Mouse (Mus musculus): Measurements from ENCODE around the gene Tcirg1.

Gene Tcirg1

DNA sequence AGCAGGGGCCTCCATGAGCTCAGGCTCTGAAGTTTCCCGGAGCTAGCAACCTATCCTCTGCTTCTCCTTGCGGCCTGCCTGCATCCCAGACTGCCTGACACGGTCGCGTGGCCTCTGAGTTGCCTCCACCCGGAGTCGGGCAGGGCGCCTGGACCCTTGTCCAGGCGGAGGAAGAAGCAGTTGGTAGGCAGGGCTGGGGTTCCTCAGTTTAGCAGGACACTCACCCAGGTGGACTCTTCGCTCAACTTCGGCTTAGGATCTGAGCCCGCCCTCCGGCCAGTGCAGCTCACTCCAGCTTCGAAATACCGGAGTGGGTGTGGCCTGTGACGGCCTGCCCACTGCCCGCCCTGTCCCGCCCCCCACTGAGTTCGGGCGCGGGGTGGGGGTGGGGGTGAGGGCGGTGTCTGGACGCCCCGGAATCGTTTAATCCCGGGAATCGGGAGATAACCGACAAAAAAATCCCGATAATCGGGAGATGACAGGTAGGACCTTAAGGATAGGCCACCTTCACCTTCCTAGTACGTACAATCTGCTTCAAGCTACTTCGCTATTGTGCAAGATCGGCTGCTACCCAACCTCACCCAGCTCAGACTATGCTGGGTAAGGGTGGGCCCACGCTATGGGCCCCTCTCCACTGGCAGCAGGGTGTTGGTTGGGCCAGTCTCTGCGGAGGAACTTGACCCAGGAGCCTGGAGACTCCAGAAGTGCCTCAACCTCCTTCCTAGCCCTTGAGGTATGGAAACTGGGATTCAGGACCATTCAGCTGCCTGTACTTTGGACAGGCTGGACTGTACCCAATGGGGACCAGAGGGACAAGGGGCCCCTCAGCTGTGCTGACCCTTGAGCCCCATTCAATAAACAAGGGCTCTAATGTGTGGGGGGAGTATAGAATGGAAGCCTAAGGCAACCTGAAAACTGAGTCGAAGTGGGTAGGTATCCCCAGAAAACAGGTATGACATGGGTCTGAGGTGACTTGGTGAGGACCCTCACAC is at the start of gene Tcirg1:
TSS of gene Tcirg1 (minus strand) at position 339 of the 992 bp plus-strand sequence.
- DNase-seq (ENCODE audit: low spot score in 2 of 2): peak; percentile 44 to 56

DNA sequence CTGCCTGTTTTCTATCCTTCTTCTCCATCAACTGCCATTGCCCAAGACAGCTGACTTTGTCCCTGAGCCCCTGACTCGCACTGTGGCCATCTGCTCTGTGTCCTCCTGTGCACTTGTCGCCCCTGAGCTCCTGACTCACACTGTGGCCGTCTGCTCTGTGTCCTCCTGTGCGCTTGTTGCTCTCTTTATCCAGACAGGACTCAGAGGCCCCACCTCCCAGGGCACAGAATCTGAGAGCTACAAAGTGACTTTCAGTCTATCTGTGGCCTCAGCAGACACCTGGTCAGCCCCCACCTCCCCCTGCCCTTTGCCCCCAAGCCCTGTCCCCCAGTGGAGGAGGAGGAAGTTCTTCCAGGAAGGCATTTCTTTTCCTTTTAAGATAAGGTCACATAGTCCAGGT is 48.9 kb upstream of the Tcirg1 start:
- no peak for DNase-seq (ENCODE audit: low spot score in 2 of 2)

DNA sequence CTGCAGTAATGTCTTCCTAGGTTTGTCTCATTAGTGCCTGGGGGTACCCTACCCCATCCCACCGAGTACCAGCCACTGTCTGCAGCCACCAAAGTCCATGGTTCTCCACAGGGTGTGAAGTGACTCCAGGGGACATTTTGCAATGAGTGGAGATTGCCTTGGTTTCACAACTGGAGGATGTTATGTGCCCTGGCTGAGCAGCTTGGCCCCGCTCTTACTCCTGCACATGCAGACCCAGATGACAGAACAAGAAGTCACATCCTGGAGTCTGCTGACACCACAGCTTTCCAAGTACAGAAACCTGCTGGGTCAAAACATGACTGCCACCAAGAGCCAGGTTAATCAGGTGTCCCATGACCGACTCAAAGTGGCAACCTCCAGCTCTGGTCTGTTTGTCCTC is 48.1 kb upstream of the Tcirg1 start:
- DNase-seq (ENCODE audit: low spot score in 2 of 2): no peak

DNA sequence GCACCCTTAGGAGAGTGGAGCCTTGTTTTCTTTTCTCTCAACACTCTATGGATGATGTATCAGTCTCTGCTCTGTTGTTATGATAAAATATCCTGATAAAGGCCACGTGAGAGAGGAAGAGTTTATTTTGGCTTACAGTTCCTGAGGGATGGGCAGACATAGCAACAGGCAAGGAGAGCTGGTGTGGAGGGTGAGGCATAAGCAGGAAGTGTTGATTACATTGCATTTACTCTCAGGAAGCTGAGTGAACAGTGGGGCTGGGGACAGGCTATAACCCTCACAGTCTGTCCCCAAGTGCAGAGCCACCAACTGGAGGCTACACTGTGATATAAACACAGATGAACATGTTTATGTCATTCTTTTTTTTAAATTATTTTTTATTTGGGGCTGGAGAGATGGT is 45.2 kb upstream of the Tcirg1 start:
- DNase-seq (ENCODE audit: low spot score in 2 of 2): no peak

DNA sequence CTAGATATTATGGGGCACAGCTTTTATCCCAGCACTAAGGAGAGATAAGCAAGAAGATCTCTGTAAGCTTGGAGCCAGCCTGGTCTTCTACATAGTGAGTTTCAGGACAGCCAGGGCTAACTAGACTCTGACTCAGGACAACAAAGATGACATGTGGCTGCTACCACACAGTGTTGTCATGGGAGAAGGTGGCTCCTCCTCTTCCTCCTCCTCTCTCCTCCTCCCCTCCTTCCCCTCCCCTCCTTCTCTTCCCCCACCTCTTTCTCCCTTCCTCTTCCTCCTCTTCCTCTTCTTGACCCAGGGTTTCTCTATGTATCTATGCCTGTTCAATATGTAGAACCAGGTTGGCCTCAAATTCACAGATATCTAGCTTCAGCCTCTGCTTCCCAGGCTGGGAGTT is 44.5 kb upstream of the Tcirg1 start:
- no peak for DNase-seq (ENCODE audit: low spot score in 2 of 2)

DNA sequence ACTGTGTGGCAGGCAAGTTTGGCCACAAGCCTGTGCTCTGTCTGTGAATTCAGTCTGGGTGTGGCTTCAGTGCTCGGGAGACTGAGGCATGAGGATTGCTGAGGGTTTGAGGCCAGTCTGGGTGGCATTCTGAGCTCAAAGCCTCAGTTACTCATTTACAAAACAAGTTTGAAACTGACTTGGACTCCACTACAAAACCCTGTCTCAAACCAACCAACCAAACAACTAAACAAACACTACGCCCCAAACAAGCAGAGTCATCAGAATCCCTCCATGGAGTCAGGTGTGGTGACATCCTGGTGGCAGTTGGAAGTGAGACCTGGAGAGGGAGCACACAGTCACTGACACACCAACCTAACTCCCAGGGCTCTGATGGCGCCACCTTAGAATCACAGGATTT is 43.4 kb upstream of the Tcirg1 start:
- no peak for DNase-seq (ENCODE audit: low spot score in 2 of 2)

DNA sequence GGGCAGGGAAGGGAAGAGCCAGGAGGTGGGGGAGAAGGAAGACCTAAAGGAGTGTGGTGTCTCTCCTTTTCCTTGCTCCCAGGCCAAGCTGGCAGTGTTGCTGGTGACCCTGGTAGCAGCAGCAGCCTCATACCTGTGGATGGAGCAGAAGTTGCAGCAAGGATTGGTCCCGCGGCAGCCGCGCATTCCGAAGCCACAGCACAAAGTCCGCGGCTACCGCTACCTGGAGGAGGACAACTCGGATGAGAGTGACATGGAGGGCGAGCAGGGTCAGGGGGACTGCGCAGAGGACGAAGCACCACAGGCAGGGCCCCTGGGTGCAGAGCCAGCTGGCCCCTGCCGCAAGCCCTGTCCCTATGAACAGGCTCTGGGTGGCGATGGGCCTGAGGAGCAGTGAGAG is 41.6 kb upstream of the Tcirg1 start:
- DNase-seq (ENCODE audit: low spot score in 2 of 2): no peak

DNA sequence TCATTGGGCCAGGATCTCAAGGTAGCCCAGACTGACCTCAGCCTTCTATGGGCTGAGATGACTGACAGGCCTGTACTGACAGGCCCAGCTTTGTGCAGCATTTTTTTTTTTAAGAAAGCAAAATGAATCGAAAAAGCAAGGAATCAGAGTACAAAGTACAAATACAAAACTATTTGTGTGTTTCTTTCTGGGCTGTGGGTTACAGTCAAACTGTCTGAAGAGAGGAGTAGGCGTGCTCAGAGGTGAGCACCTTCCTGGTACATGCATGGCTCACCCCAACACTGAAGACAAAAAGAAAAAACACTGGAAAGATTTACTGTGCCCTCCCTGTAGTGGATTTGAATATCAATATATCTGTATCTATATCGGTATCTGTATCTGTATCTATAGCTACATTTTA is 40.9 kb upstream of the Tcirg1 start:
- no peak for DNase-seq (ENCODE audit: low spot score in 2 of 2)

DNA sequence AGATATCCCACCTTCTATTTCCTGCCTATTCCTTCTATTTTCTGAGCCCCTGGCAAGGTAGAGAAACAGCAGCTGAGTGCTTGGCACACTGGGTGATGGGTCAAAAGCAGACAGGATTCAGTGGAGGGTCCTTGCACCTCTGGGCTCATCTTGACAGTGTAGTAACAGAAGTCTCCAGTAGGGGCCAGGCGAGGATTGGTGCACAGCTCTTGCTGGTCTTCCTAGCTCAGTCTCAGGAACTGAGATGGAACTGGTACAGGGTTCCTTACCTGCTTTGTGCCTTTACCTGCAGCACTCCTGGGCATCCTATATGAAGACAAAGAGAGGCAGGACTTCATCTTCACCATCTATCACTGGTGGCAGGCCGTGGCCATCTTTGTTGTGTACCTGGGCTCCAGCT is 39.8 kb upstream of the Tcirg1 start:
- DNase-seq (ENCODE audit: low spot score in 2 of 2): peak; percentile 53 to 83

DNA sequence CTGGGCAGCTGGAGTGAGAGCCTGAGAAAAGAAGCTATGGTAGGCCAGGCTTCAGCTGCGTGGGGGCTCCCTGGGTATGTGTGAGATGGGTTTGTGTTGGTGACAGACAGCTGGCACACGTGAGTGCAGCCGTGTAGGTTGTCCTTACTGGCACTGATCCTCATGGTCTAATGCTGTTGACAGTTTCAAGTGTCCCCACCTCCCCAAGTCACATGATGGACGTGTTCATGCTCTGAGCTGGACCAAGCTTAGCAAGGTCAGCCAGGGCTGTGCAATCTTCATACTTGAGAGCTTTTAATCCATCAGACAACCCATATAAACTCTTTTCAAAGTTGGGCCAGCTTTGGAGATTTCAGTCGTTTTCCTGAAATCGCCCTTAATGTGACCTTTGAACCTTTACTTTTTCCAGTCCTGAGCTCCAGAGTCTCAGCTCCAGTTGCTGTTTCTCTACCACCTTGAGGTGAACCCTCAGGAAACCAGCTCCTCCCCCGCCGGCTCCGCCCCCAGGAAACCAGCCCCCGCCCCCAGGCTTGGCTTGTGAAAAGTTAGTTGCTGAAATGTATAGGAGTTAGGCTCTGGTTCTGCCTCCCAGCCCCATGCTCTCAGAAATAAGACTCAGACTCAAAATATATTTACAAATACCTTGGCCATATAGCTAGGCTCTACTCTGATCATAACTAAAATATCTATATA is 39.1 kb upstream of the Tcirg1 start:
- DNase-seq (ENCODE audit: low spot score in 2 of 2): peak; percentile 64 to 69

DNA sequence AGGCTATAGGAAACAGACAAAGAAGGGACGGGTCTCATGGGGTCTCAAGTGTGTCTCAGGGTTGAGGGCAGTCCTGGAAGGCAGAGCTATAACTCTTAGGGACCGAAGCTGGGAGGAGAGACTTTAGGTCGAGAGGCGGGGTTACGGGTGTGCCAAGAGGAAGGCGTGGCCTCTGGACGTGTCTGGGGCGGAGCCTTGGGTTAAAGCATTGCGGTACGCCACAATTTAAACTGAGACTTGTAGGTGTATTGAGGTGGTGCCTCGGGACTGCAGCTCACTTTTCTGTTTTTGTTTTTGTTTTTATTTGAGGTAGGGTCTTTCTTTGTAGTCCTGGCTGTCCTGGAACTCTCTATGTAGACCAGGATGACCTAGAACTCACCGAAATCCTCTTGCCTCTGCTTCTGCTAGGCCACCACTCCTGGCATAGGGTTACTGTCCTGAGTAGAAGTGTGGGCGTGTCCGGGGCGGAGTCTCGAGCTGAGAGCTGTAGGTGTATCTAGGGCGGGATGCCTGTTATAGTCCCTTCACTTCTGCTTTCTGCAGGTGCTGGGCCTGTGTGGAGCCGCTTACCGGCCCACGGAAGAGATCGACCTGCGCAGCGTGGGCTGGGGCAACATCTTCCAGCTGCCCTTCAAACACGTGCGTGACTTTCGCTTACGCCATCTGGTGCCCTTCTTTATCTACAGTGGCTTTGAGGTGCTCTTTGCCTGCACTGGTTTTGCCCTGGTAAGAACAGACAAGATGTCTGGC is 36.2 kb upstream of the Tcirg1 start:
- DNase-seq (ENCODE audit: low spot score in 2 of 2): peak in 1 of 2 experiments; percentile 43

DNA sequence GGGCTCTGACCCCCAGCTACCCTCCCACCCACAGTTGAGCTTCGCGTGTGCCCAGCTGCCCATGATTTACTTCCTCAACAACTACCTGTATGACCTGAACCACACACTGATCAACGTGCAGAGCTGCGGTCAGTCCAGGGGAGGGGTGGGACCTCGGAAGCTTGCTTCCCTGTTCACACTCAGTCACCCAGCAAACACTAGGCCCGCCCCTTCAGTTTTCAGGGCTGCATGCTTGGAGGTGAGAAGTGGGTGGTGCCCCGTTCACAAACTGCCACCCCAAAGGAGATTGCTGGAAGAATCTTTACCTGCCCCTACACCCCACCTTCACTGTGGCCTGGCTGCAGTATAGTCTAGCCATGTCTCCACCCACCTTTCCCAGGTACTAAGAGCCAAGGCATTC is 35.4 kb upstream of the Tcirg1 start:
- DNase-seq (ENCODE audit: low spot score in 2 of 2): no peak

DNA sequence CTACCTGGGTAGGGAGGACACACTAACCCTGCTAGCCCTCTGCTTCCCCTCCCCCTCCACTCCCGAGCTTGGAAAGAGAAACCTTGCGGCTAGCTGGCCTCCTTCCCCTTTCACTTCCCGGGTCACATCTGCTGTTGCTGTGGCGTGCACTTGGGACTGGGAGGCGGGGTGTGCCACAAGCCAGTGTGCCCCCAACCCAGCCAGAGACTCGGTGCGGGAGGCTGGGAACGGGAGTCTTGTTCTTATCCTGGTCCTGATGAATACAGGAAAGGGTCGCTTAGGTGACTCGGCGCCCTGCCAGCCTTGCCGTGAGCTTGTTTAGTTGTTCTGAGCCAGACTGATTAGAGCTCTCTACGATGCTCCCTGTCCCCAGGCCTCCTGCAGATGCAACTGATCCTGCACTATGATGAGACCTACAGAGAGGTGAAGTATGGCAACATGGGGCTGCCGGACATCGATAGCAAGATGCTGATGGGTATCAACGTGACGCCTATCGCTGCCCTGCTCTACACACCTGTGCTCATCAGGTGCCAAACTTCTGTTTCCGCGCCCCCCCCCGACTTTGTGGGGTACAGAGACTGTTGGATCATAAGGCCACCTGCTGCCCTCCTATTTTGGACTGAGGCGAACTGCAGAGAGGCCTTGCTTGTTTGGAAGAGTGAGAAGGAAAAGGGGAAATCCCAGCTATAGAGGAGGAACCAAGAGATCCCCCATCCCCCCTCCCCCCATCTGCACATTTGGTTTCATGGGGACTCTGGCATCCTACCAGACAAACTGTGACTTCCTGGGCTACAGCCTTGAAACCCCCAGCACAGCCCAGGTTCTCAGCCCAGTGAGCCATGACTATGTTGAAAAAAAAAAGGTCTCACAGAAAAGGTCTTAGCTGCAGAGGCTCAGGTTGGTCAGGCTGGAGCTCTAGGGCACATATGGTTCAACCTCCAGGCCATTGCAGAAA is 29.2 kb upstream of the Tcirg1 start:
- DNase-seq (ENCODE audit: low spot score in 2 of 2): peak in 1 of 2 experiments; percentile 39

DNA sequence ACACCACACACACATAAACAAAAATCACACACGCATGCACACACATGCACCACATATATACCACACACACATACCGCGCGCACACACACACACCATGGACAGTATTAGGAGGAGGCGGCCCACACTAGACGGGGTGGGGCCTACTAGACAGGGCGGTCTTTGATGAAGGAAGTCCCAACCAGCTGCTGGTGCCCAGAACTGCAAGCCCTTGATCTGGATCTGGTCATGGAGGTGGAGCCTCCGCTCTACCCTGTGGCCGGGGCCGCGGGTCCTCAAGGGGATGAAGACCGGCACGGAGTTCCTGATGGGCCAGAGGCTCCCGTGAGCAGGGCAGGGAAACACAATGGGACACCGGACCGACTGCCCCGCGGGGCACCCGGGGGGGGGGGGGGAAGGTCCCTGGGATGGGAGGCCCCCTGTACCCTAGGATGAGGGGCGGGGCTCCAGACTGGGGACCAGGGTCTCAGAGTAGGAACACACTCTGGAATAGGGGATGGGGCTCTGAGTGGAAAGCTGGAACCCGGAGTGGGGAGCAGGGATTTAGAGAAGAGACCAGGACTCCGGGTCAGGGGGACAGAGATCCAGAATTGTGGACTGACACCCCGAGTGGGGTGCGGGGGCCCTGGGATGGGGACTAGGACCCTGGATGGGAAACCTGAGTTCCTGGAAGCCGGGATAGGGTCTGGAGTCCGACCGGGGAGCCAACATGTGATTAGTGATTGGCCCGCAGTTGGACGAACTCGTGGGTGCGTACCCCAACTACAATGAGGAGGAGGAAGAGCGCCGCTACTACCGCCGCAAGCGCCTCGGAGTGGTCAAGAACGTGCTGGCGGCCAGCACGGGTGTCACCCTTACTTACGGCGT is 28.3 kb upstream of the Tcirg1 start, which contains the start of gene Unc93b1:
TSS of gene Unc93b1 (plus strand) at position 155 of the 864 bp plus-strand sequence.
- no peak for DNase-seq (ENCODE audit: low spot score in 2 of 2)

DNA sequence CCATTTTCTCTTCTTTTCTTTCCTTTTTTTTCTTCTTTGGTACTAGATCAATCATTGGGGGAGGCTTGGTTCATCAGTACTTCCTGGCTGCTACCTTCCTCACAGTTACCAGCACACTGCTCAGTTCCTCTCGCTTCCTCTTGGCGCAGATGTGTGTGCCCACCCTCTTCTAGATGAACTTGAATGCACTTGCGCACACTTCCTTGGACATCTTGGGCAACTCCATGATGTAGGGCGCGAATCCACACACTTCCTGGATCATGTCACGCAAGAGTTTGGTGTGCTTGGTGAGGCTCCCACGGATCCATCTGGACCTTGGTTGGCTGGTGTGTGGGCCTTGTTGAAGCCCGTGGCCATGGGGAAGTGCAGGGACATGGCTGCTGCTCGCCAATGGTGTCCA is 24.8 kb upstream of the Tcirg1 start:
- no peak for DNase-seq (ENCODE audit: low spot score in 2 of 2)

DNA sequence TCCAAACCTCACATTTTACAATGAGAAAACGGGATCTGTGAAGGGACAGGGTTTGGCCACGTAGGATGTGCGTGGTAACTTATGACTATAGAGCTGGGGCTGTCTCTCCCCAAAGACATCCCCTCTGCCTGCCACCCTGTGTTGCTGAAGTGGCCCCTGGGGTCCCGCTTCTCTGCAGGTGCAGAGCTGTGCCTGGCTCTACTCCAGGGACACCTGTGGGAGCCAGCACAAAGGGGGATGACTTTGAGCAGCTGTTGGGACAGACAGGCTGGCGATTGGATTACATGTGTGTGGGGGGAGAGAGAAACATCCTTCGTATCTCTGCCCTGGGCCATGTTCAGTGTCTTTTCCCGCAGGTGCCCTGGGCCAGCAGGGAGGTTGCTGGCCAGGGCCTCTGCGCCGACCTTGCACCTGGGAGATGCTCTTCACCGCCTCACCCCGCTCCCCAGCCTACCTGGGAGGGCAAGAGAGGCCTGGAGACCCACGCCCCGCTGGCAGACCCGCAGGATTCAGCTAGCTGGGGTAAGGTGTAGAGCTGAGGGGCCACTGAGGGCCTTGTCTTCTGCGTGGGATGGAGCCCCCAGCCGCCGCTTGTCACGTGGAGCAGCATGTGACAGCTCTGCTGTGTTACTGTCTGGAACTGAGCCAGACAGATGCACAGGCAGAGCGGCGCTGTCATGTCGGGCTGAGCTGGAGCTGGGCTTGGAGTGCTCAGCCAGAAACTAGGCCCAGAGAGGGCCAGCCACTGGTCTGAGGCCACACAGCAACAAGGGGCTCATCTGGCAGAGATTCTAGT is 23.5 kb upstream of the Tcirg1 start:
- peak; percentile 51 to 57 for DNase-seq (ENCODE audit: low spot score in 2 of 2)

DNA sequence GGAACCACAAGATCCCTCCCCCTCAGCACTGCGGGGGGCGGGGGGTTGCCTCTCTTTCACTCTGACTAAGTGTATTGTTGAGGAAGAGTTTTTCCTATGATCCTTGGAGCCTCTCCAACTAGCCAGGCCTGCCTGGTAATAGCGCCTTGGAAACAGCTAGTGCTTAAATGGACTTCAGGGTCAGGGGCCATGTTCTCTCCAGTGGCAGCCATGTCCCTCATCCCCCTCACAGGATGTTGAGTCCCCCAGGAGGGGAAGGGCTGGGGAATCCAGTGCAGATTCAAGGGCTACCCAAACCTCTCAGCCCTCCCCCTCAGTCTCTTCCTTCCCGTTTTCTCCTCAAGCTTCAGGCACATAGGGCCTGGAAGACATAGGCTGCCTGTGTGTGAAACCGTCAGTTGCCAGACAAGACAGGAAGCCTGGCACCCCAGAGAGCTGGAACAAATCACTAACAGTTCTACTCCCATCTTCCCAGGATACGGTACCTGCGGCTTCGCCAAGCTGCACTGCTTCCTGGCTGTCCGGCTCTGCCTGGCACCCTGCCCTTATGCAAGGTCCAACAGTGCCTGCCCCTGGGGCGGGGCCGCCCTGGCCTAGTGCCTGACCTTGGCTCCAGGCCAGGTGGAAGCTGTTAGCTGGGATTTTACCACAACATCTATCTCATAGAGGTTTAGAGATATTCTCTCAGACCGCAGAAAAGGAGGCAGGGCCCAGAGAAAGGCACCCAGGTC is 22.4 kb upstream of the Tcirg1 start, which contains the start of gene Aldh3b1:
TSS of gene Aldh3b1 (minus strand) at position 598 of the 731 bp plus-strand sequence.
- no peak for DNase-seq (ENCODE audit: low spot score in 2 of 2)

DNA sequence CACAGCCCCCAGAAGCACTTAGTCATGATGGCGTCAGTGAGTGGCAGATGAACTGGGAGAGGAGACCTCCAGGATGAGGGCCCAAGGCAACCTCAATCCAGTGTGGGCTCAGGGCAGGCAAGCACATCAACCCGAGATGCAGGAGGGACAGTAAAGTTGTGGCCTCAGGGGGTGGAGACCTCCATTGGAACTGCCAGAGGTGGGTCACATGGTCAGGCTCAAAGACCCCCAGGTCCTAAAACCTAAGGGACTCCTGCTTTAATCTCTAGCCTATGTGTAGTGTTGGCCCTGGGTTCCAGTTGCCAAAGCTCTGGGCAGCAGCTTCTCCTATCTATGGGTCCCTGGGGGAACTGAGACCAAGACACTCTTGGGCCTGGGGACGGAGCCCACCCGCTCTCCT is 21.8 kb upstream of the Tcirg1 start:
- no peak for DNase-seq (ENCODE audit: low spot score in 2 of 2)
